Mouse (Mus musculus): ENCODE data around the gene Stk38. TPM values are rescaled to one million over a fixed set of nuclear protein-coding genes. Genes with fewer than 3 reads are reported as not detected.
"Not testable (repeated sequence)": the region's sequence is repeated elsewhere in the genome, so short reads cannot be mapped to it uniquely, and the experiment has no call there.

The Stk38 gene
- total RNA-seq, 1 experiment from 2014 or later, result 102 TPM

- ATAC-seq (replicated peaks in 1 of 2; ENCODE audit: insufficient read depth in 1 of 2, low FRiP score in 2 of 2, low TSS enrichment in 1 of 2, low read depth in 1 of 2, poor library complexity in 2 of 2, severe bottlenecking in 2 of 2), result no peak
Measured at GRCm38 (mm10) chr17:29023346-29023745, 15.6 kb upstream of the Stk38 start.

- ATAC-seq (replicated peaks in 1 of 2; ENCODE audit: insufficient read depth in 1 of 2, low FRiP score in 2 of 2, low TSS enrichment in 1 of 2, low read depth in 1 of 2, poor library complexity in 2 of 2, severe bottlenecking in 2 of 2), result peak; percentile 72 to 77
Measured at GRCm38 (mm10) chr17:29022230-29022819, 14.5 kb upstream of the Stk38 start.

- ATAC-seq (replicated peaks in 1 of 2; ENCODE audit: insufficient read depth in 1 of 2, low FRiP score in 2 of 2, low TSS enrichment in 1 of 2, low read depth in 1 of 2, poor library complexity in 2 of 2, severe bottlenecking in 2 of 2), result no peak
Measured at GRCm38 (mm10) chr17:29020444-29020843, 12.6 kb upstream of the Stk38 start.

GRCm38 (mm10) chr17:29019391-29019790 is 11.6 kb upstream of the Stk38 start:
- no peak for ATAC-seq (replicated peaks in 1 of 2; ENCODE audit: insufficient read depth in 1 of 2, low FRiP score in 2 of 2, low TSS enrichment in 1 of 2, low read depth in 1 of 2, poor library complexity in 2 of 2, severe bottlenecking in 2 of 2)

GRCm38 (mm10) chr17:29018292-29018984 is 10.6 kb upstream of the Stk38 start:
- ATAC-seq (replicated peaks in 1 of 2; ENCODE audit: insufficient read depth in 1 of 2, low FRiP score in 2 of 2, low TSS enrichment in 1 of 2, low read depth in 1 of 2, poor library complexity in 2 of 2, severe bottlenecking in 2 of 2), result peak in 1 of 2 experiments; percentile 8; a peak in 1 of 4 replicates

- no peak for ATAC-seq (replicated peaks in 1 of 2; ENCODE audit: insufficient read depth in 1 of 2, low FRiP score in 2 of 2, low TSS enrichment in 1 of 2, low read depth in 1 of 2, poor library complexity in 2 of 2, severe bottlenecking in 2 of 2)
Measured at GRCm38 (mm10) chr17:29016705-29017104, 8.9 kb upstream of the Stk38 start.

- peak in 1 of 2 experiments; percentile 60; a peak in 1 of 4 replicates for ATAC-seq (replicated peaks in 1 of 2; ENCODE audit: insufficient read depth in 1 of 2, low FRiP score in 2 of 2, low TSS enrichment in 1 of 2, low read depth in 1 of 2, poor library complexity in 2 of 2, severe bottlenecking in 2 of 2)
Measured at GRCm38 (mm10) chr17:29015638-29016037, 7.8 kb upstream of the Stk38 start.

- ATAC-seq (replicated peaks in 1 of 2; ENCODE audit: insufficient read depth in 1 of 2, low FRiP score in 2 of 2, low TSS enrichment in 1 of 2, low read depth in 1 of 2, poor library complexity in 2 of 2, severe bottlenecking in 2 of 2), result no peak
Measured at GRCm38 (mm10) chr17:29014235-29014634, 6.4 kb upstream of the Stk38 start.

- 0 out of 4 replicates have a peak, but pooled peaks of 1 of the 2 experiments have one; percentile 16 for ATAC-seq (replicated peaks in 1 of 2; ENCODE audit: insufficient read depth in 1 of 2, low FRiP score in 2 of 2, low TSS enrichment in 1 of 2, low read depth in 1 of 2, poor library complexity in 2 of 2, severe bottlenecking in 2 of 2)
Measured at GRCm38 (mm10) chr17:29009181-29009580, 1.4 kb upstream of the Stk38 start.

GRCm38 (mm10) chr17:29008326-29008650 is 493 bp upstream of the Stk38 start:
- ATAC-seq (replicated peaks in 1 of 2; ENCODE audit: insufficient read depth in 1 of 2, low FRiP score in 2 of 2, low TSS enrichment in 1 of 2, low read depth in 1 of 2, poor library complexity in 2 of 2, severe bottlenecking in 2 of 2), result no peak

GRCm38 (mm10) chr17:29007243-29007640 is 553 bp downstream of the Stk38 start:
- ATAC-seq (replicated peaks in 1 of 2; ENCODE audit: insufficient read depth in 1 of 2, low FRiP score in 2 of 2, low TSS enrichment in 1 of 2, low read depth in 1 of 2, poor library complexity in 2 of 2, severe bottlenecking in 2 of 2), result no peak; a peak in 1 of 4 replicates

- ATAC-seq (replicated peaks in 1 of 2; ENCODE audit: insufficient read depth in 1 of 2, low FRiP score in 2 of 2, low TSS enrichment in 1 of 2, low read depth in 1 of 2, poor library complexity in 2 of 2, severe bottlenecking in 2 of 2), result no peak
Measured at GRCm38 (mm10) chr17:29006812-29007211, 983 bp downstream of the Stk38 start.

GRCm38 (mm10) chr17:29005002-29005401 is 2.8 kb downstream of the Stk38 start:
- no peak for ATAC-seq (replicated peaks in 1 of 2; ENCODE audit: insufficient read depth in 1 of 2, low FRiP score in 2 of 2, low TSS enrichment in 1 of 2, low read depth in 1 of 2, poor library complexity in 2 of 2, severe bottlenecking in 2 of 2)

- no peak for ATAC-seq (replicated peaks in 1 of 2; ENCODE audit: insufficient read depth in 1 of 2, low FRiP score in 2 of 2, low TSS enrichment in 1 of 2, low read depth in 1 of 2, poor library complexity in 2 of 2, severe bottlenecking in 2 of 2)
Measured at GRCm38 (mm10) chr17:29003740-29004139, 4.1 kb downstream of the Stk38 start.

- ATAC-seq (replicated peaks in 1 of 2; ENCODE audit: insufficient read depth in 1 of 2, low FRiP score in 2 of 2, low TSS enrichment in 1 of 2, low read depth in 1 of 2, poor library complexity in 2 of 2, severe bottlenecking in 2 of 2), result peak in 1 of 2 experiments; percentile 45; a peak in 1 of 4 replicates
Measured at GRCm38 (mm10) chr17:29000465-29000864, 7.3 kb downstream of the Stk38 start.

- ATAC-seq (replicated peaks in 1 of 2; ENCODE audit: insufficient read depth in 1 of 2, low FRiP score in 2 of 2, low TSS enrichment in 1 of 2, low read depth in 1 of 2, poor library complexity in 2 of 2, severe bottlenecking in 2 of 2), result no peak
Measured at GRCm38 (mm10) chr17:28994615-28995014, 13.2 kb downstream of the Stk38 start.

- not testable (repeated sequence) for ATAC-seq (replicated peaks in 1 of 2; ENCODE audit: insufficient read depth in 1 of 2, low FRiP score in 2 of 2, low TSS enrichment in 1 of 2, low read depth in 1 of 2, poor library complexity in 2 of 2, severe bottlenecking in 2 of 2)
Measured at GRCm38 (mm10) chr17:28993004-28993403, 14.8 kb downstream of the Stk38 start.

- no peak for ATAC-seq (replicated peaks in 1 of 2; ENCODE audit: insufficient read depth in 1 of 2, low FRiP score in 2 of 2, low TSS enrichment in 1 of 2, low read depth in 1 of 2, poor library complexity in 2 of 2, severe bottlenecking in 2 of 2)
Measured at GRCm38 (mm10) chr17:28992105-28992504, 15.7 kb downstream of the Stk38 start.

- no peak for ATAC-seq (replicated peaks in 1 of 2; ENCODE audit: insufficient read depth in 1 of 2, low FRiP score in 2 of 2, low TSS enrichment in 1 of 2, low read depth in 1 of 2, poor library complexity in 2 of 2, severe bottlenecking in 2 of 2)
Measured at GRCm38 (mm10) chr17:28991286-28991685, 16.5 kb downstream of the Stk38 start.
